Mouse (Mus musculus) cerebral cortex, adult 2 months (tissue): Measurements from ENCODE around the gene Aagab.

Experiments used
- WGBS: fragments of 180-500 bp; shearing (Covaris S2); methylation state at CpG from one replicate; pipeline ENCODE4 v1.1.7; 2018; 5-methylcytosine and 5-hydroxymethylcytosine counted together

The Aagab gene

GRCm38 (mm10) chr9:63647581-63648519, 45.4 kb downstream of the Aagab start:
- 63% methylated on average over 9 of the region's 9 CpGs for WGBS

- 58% methylated on average over 9 of the region's 9 CpGs for WGBS
Measured at GRCm38 (mm10) chr9:63648520-63648918, 46.1 kb downstream of the Aagab start.

- 89% methylated on average over 8 of the region's 8 CpGs for WGBS
Measured at GRCm38 (mm10) chr9:63649841-63650545, 47.5 kb downstream of the Aagab start.

- 56% methylated on average over 14 of the region's 14 CpGs for whole genome bisulfite sequencing
Measured at GRCm38 (mm10) chr9:63650905-63651304, 48.4 kb downstream of the Aagab start.

GRCm38 (mm10) chr9:63651594-63651993, 49.1 kb downstream of the Aagab start:
- 75% methylated on average over 11 of the region's 11 CpGs for WGBS

- WGBS = 34% methylated on average over 7 of the region's 7 CpGs
Measured at GRCm38 (mm10) chr9:63653666-63654065, 51.2 kb downstream of the Aagab start.

GRCm38 (mm10) chr9:63654575-63654974, 52.1 kb downstream of the Aagab start:
- WGBS = 86% methylated on average over 8 of the region's 8 CpGs

GRCm38 (mm10) chr9:63655092-63655491, 52.6 kb downstream of the Aagab start:
- WGBS = 53% methylated on average over 1 of the region's 1 CpGs

- 79% methylated on average over 4 of the region's 4 CpGs for WGBS
Measured at GRCm38 (mm10) chr9:63657167-63657566, 54.7 kb downstream of the Aagab start.

- 92% methylated on average over 9 of the region's 9 CpGs for WGBS
Measured at GRCm38 (mm10) chr9:63658436-63658835, 56.0 kb downstream of the Aagab start.

- WGBS = 53% methylated on average over 5 of the region's 5 CpGs
Measured at GRCm38 (mm10) chr9:63658970-63659371, 56.5 kb downstream of the Aagab start.

- 95% methylated on average over 4 of the region's 4 CpGs for WGBS
Measured at GRCm38 (mm10) chr9:63660061-63660460, 57.6 kb downstream of the Aagab start.

- 98% methylated on average over 3 of the region's 3 CpGs for WGBS
Measured at GRCm38 (mm10) chr9:63660691-63661090, 58.2 kb downstream of the Aagab start.

- WGBS = 93% methylated on average over 7 of the region's 7 CpGs
Measured at GRCm38 (mm10) chr9:63662759-63663158, 60.3 kb downstream of the Aagab start.

GRCm38 (mm10) chr9:63663222-63663621, 60.8 kb downstream of the Aagab start:
- 93% methylated on average over 10 of the region's 10 CpGs for WGBS

GRCm38 (mm10) chr9:63664300-63664745, 61.9 kb downstream of the Aagab start:
- 85% methylated on average over 2 of the region's 2 CpGs for WGBS

GRCm38 (mm10) chr9:63664792-63665646, 62.6 kb downstream of the Aagab start:
- WGBS = 52% methylated on average over 13 of the region's 13 CpGs

GRCm38 (mm10) chr9:63666612-63667372, 64.3 kb downstream of the Aagab start:
- 64% methylated on average over 18 of the region's 18 CpGs for WGBS

- 77% methylated on average over 8 of the region's 8 CpGs for WGBS
Measured at GRCm38 (mm10) chr9:63667373-63667724, 64.9 kb downstream of the Aagab start.

- 94% methylated on average over 1 of the region's 1 CpGs for WGBS
Measured at GRCm38 (mm10) chr9:63668621-63669020, 66.2 kb downstream of the Aagab start.

- WGBS = 98% methylated on average over 7 of the region's 7 CpGs
Measured at GRCm38 (mm10) chr9:63669816-63670215, 67.4 kb downstream of the Aagab start.
